Mouse (Mus musculus) ES-E14 (cell line): ENCODE results near the gene Rgs7. TPM values are rescaled to one million over a fixed set of nuclear protein-coding genes. Genes with fewer than 3 reads are reported as not detected.

ENCODE experiments used
- DNase-seq: peaks from one replicate; pipeline ENCODE4 v3.0.0-alpha.2; 2013; ENCODE audit warnings: low read depth, low spot score
- H3K27ac ChIP-seq: 2 replicates; pipeline ENCODE4 v1.5.1; 2012; ENCODE audit warnings: low read depth, mild to moderate bottlenecking, low read length, moderate library complexity, mixed read lengths; ENCODE audit not compliant: poor library complexity, insufficient read depth, severe bottlenecking
- H3K36me3 ChIP-seq: 2 replicates; pipeline ENCODE4 v1.6.1; 2012; ENCODE audit warnings: mild to moderate bottlenecking, low read length, moderate library complexity, mixed read lengths; ENCODE audit not compliant: control insufficient read depth, poor library complexity, insufficient read depth, severe bottlenecking
- H3K4me1 ChIP-seq, 2 experiments: fragments of 150-350 bp in 1 of 2; sonication (generic) in 1 of 2; 2 replicates each; pipeline ENCODE4 v1.6.1; 2012; ENCODE audit warnings: low read length in 2 of 2, mild to moderate bottlenecking in 1 of 2, mixed read lengths in 1 of 2; ENCODE audit not compliant: control insufficient read depth in 2 of 2, insufficient read depth in 2 of 2, poor library complexity in 1 of 2
- H3K4me3 ChIP-seq, 2 experiments: fragments of 150-350 bp in 1 of 2; sonication (generic) in 1 of 2; 2 replicates each; pipeline ENCODE4 v1.5.1; 2012; ENCODE audit warnings: low read length in 2 of 2, low read depth in 1 of 2, mild to moderate bottlenecking in 1 of 2, mixed read lengths in 1 of 2; ENCODE audit not compliant: insufficient read depth in 1 of 2, poor library complexity in 1 of 2, severe bottlenecking in 1 of 2
- H3K9ac ChIP-seq: 2 replicates; pipeline ENCODE4 v1.6.1; 2012; ENCODE audit warnings: low read depth, mild to moderate bottlenecking, low read length, mixed read lengths; ENCODE audit not compliant: poor library complexity, insufficient read depth, severe bottlenecking
- H3K9me3 ChIP-seq: fragments of 150-350 bp; sonication (generic); 2 replicates; pipeline ENCODE4 v1.6.1; 2012; ENCODE audit warnings: low read depth, mild to moderate bottlenecking, low read length; ENCODE audit not compliant: control insufficient read depth, insufficient read depth
- CHD2 ChIP-seq: IDR thresholded peaks from 2 replicates; pipeline ENCODE4 v1.6.1; 2014; ENCODE audit warnings: mild to moderate bottlenecking, low read depth, low read length, inconsistent platforms
- HCFC1 ChIP-seq: IDR thresholded peaks from 2 replicates; pipeline ENCODE4 v1.6.1; 2012; ENCODE audit warnings: low read length, inconsistent platforms, borderline replicate concordance; ENCODE audit not compliant: insufficient read depth
- MAFK ChIP-seq: IDR thresholded peaks from 2 replicates; pipeline ENCODE4 v1.6.1; 2014; ENCODE audit warnings: mild to moderate bottlenecking, low read depth, low read length, inconsistent platforms; ENCODE audit not compliant: insufficient read depth
- ZC3H11A ChIP-seq: IDR thresholded peaks from 2 replicates; pipeline ENCODE4 v1.6.1; 2012; ENCODE audit warnings: low read depth, mild to moderate bottlenecking, inconsistent platforms, low read length, borderline replicate concordance
- ZNF384 ChIP-seq: IDR thresholded peaks from 2 replicates; pipeline ENCODE4 v1.6.1; 2012; ENCODE audit warnings: low read depth, low read length, inconsistent platforms
- in situ Hi-C, 2 experiments: fragments of 600-800 bp; cut with MboI; formaldehyde crosslinking; loops; one replicate each; pipeline ENCODE4 v1.15.1; 2025; ENCODE audit warnings: low sequenced_read_pairs in 2 of 2, inconsistent platforms in 1 of 2; ENCODE audit not compliant: unreplicated experiment in 2 of 2
- total RNA-seq: library from RNA; depleted of rRNA; stranded (reverse); fragments of 300-350 nt; gene quantifications from 2 replicates; pipeline ENCODE4 v1.2.3, GENCODE M21; 2012

The Rgs7 gene
- total RNA-seq, 1 experiment: 0.18 TPM

- TF ChIP-seq CHD2 (no peak), ZNF384 (no peak), MAFK (no peak)
- H3K9ac ChIP-seq: no peak overlapping the region
- in situ Hi-C loops: loop anchor here in 1 of 2 experiments (25.0 kb wide), 1 partner anchor 730 kb away; no protein-coding TSS in a partner anchor
- no peak overlapping the region for H3K4me3 ChIP-seq
- H3K9me3 ChIP-seq: no peaks in the 10 kb centered on the region
- H3K27ac ChIP-seq: no peak overlapping the region
- no peaks in the 10 kb centered on the region for H3K36me3 ChIP-seq
- no peaks in the 10 kb centered on the region for H3K4me1 ChIP-seq
- DNase-seq: no peak
Measured at GRCm38 (mm10) chr1:175317264-175317663, 175.0 kb downstream of the Rgs7 start.

- no peak overlapping the region for H3K9ac ChIP-seq
- H3K4me1 ChIP-seq: no peaks in the 10 kb centered on the region
- DNase-seq: no peak
- TF ChIP-seq MAFK: no peak
- no peak for TF ChIP-seq ZNF384
- no peak for TF ChIP-seq CHD2
- TF ChIP-seq HCFC1: no peak
- TF ChIP-seq ZC3H11A: no peak
- no peaks in the 10 kb centered on the region for H3K9me3 ChIP-seq
- H3K36me3 ChIP-seq: no peaks in the 10 kb centered on the region
- in situ Hi-C loops: loop anchor here in 1 of 2 experiments (25.0 kb wide), 1 partner anchor 720 kb away; no protein-coding TSS in a partner anchor
- no peak overlapping the region for H3K27ac ChIP-seq
- H3K4me3 ChIP-seq: no peak overlapping the region
Measured at GRCm38 (mm10) chr1:175307604-175308003, 184.7 kb downstream of the Rgs7 start.

GRCm38 (mm10) chr1:175300895-175301294, 191.4 kb downstream of the Rgs7 start:
- TF ChIP-seq HCFC1 (no peak), CHD2 (no peak), ZC3H11A (no peak), ZNF384 (no peak), MAFK (no peak)
- no peaks in the 10 kb centered on the region for H3K36me3 ChIP-seq
- no peak overlapping the region for H3K27ac ChIP-seq
- no peaks in the 10 kb centered on the region for H3K9me3 ChIP-seq
- no peak overlapping the region for H3K4me3 ChIP-seq
- no peak overlapping the region for H3K9ac ChIP-seq
- in situ Hi-C loops: loop anchor here in 1 of 2 experiments (25.0 kb wide), 1 partner anchor 714 kb away; no protein-coding TSS in a partner anchor
- no peaks in the 10 kb centered on the region for H3K4me1 ChIP-seq
- no peak for DNase-seq

- H3K27ac ChIP-seq: no peak overlapping the region
- DNase-seq: no peak
- H3K9me3 ChIP-seq: no peaks in the 10 kb centered on the region
- no peak overlapping the region for H3K9ac ChIP-seq
- in situ Hi-C loops: loop anchor here in 1 of 2 experiments (25.0 kb wide), 1 partner anchor 713 kb away; no protein-coding TSS in a partner anchor
- H3K36me3 ChIP-seq: no peaks in the 10 kb centered on the region
- TF ChIP-seq ZNF384: no peak
- TF ChIP-seq ZC3H11A: no peak
- TF ChIP-seq MAFK: no peak
- TF ChIP-seq CHD2: no peak
- TF ChIP-seq HCFC1: no peak
- H3K4me1 ChIP-seq: no peaks in the 10 kb centered on the region
- H3K4me3 ChIP-seq: no peak overlapping the region
Measured at GRCm38 (mm10) chr1:175300404-175300803, 191.9 kb downstream of the Rgs7 start.
